Mouse (Mus musculus): ENCODE measurements at regions not wholly inside any gene's neighbourhood (a gene's known extent, or its start where the extent isn't known, plus 50 kb on each side); places are given as distances from the start of the nearest gene placed in this dataset.
A peak's percentile ranks its signal among the peaks of the same experiment; 100 is the strongest.

DNA sequence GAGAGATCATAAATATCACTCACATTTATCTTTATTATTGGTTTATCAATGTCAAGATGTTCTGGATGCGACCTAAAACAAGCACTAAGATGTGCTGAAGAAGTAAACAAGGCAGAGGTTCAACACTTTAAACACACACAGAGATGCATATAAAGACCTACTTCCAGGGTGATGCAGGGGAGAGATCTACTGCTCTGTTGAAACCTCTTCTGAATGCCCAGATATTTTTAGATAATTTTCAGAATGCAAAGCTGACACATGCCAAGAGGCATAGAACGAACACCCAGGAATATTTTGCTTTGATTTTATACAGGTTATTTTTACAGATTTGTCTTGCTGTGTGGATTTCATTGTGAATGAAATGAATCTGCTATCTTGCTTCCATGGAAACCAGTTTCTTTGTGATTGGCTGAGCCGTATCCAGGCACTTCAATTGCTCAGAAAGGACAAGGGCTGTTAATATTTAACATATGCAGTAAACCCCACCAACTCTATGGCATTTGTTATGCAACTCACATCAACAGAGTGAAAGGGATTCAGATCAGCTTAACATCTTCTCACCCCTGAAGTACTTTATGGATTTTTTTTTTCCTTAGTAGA lies 523.2 kb upstream of the Tbl1xr1 start:
- no peak overlapping the region for H3K27ac ChIP-seq (ENCODE audit: low read depth, low read length)
- no peaks in the 10 kb centered on the region for H3K4me1 ChIP-seq (replicated peaks; ENCODE audit: control insufficient read depth, insufficient read depth, low read length)
- ATAC-seq (replicated peaks; ENCODE audit: low FRiP score): peak; percentile 86
- no peak for DNase-seq (ENCODE audit: low spot score)
- H3K27me3 ChIP-seq (ENCODE audit: control insufficient read depth, insufficient read depth, low read length): no peaks in the 10 kb centered on the region
- H3K4me2 ChIP-seq (ENCODE audit: low read depth, low read length, severe bottlenecking): no peak overlapping the region
- no peak overlapping the region for H3K4me3 ChIP-seq (ENCODE audit: low read depth, low read length)
- no peaks in the 10 kb centered on the region for H3K36me3 ChIP-seq (ENCODE audit: control insufficient read depth, insufficient read depth, low read length)
- no peaks in the 10 kb centered on the region for H3K9me3 ChIP-seq (ENCODE audit: control insufficient read depth, low read length)
- 52% methylated on average over 3 of the region's 3 CpGs for WGBS
- H3K9ac ChIP-seq (ENCODE audit: low read length): no peak overlapping the region

DNA sequence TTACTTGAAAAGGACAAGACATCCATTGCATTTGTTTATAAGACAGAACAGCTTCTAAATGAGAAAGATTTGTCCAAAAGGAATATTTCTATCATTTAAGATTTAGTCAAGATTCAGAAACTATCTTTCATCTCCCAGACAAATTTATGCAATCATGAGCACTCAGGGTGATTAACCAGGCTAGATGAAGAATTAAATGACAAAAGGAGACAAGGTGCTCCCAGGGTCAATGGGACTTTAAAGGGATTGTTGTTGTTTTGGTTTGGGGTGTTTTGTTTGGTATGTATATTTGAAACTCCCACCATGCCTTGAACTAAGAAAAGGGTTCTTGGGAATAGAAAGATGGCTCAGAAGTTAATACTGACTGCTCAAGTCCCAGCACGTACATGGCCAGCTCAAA lies 522.6 kb upstream of the Tbl1xr1 start:
- Histone ChIP-seq H3K9ac (ENCODE audit: low read length) (no peak overlapping the region), H3K4me2 (ENCODE audit: low read depth, low read length, severe bottlenecking) (no peak overlapping the region), H3K27me3 (ENCODE audit: control insufficient read depth, insufficient read depth, low read length) (no peaks in the 10 kb centered on the region), H3K9me3 (ENCODE audit: control insufficient read depth, low read length) (no peaks in the 10 kb centered on the region), H3K4me3 (ENCODE audit: low read depth, low read length) (no peak overlapping the region), H3K27ac (ENCODE audit: low read depth, low read length) (no peak overlapping the region), H3K4me1 (replicated peaks; ENCODE audit: control insufficient read depth, insufficient read depth, low read length) (no peaks in the 10 kb centered on the region), H3K36me3 (ENCODE audit: control insufficient read depth, insufficient read depth, low read length) (no peaks in the 10 kb centered on the region)
- WGBS: 45% methylated on average over 1 of the region's 1 CpGs
- ATAC-seq (replicated peaks; ENCODE audit: low FRiP score): peak; percentile 12; the same call in 1 of the 2 replicates
- DNase-seq (ENCODE audit: low spot score): no peak

DNA sequence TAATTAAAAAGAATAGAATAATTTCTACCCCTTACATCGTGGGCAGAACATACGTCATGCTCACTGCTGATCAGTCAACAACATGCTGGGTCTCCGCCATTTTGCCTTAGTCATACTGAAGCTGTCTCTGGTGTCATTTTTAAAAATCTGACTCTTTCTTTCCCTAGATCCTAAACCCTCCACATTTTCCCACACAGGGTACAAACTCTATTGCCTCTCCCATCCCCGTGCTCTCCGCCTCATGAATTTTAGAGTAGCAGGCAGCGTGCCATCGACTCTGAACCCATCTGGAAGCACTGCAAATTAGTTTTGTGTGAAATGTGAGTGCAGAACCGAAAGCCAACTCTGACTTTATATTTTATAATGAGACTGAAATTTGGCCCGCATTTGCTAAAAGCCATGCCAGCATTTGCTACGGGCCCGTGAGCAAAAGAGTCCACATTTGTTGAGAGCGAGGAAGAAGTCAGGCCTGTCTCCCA lies 518.5 kb upstream of the Tbl1xr1 start:
- Histone ChIP-seq H3K4me2 (ENCODE audit: low read depth, low read length, severe bottlenecking) (no peak overlapping the region), H3K4me1 (replicated peaks; ENCODE audit: control insufficient read depth, insufficient read depth, low read length) (no peaks in the 10 kb centered on the region), H3K9me3 (ENCODE audit: control insufficient read depth, low read length) (no peaks in the 10 kb centered on the region), H3K36me3 (ENCODE audit: control insufficient read depth, insufficient read depth, low read length) (no peaks in the 10 kb centered on the region), H3K27me3 (ENCODE audit: control insufficient read depth, insufficient read depth, low read length) (no peaks in the 10 kb centered on the region), H3K4me3 (ENCODE audit: low read depth, low read length) (no peak overlapping the region), H3K27ac (ENCODE audit: low read depth, low read length) (no peak overlapping the region), H3K9ac (ENCODE audit: low read length) (no peak overlapping the region)
- ATAC-seq (replicated peaks; ENCODE audit: low FRiP score) (no peak), DNase-seq (ENCODE audit: low spot score) (no peak)
- WGBS: 90% methylated on average over 12 of the region's 12 CpGs

DNA sequence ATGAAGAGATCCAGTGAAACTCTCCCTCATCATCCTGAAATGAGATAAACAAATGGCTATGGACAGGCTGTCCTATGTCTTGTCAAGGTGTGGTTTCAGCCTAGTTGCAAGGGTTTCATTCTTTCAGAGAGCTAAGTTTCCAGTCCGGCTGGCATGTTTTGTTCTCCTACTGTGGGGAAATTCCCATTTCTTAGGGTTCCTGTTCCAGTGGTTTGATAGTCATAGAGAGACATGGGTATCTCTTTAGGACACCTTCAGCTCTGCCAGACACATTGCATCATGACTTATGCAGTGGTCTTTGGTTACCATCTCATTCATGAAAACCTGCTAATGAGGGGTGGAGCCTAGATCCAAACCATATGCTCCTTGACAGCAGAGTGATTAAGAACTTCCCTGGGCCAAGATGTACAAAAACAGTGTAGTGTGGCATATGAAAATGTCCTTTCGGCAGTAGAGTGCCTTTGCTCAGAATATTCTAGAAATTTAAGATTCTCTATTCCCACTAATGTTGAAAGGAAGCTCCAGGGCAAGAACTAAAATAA lies 513.6 kb upstream of the Tbl1xr1 start:
- no peaks in the 10 kb centered on the region for H3K9me3 ChIP-seq (ENCODE audit: control insufficient read depth, low read length)
- DNase-seq (ENCODE audit: low spot score) (no peak), ATAC-seq (replicated peaks; ENCODE audit: low FRiP score) (no peak)
- H3K27ac ChIP-seq (ENCODE audit: low read depth, low read length): no peak overlapping the region
- H3K4me3 ChIP-seq (ENCODE audit: low read depth, low read length): no peak overlapping the region
- WGBS: 88% methylated on average over 2 of the region's 2 CpGs
- no peaks in the 10 kb centered on the region for H3K36me3 ChIP-seq (ENCODE audit: control insufficient read depth, insufficient read depth, low read length)
- peaks cover 4% of the 10 kb centered on the region for H3K4me1 ChIP-seq (replicated peaks; ENCODE audit: control insufficient read depth, insufficient read depth, low read length)
- H3K27me3 ChIP-seq (ENCODE audit: control insufficient read depth, insufficient read depth, low read length): no peaks in the 10 kb centered on the region
- no peak overlapping the region for H3K9ac ChIP-seq (ENCODE audit: low read length)
- H3K4me2 ChIP-seq (ENCODE audit: low read depth, low read length, severe bottlenecking): no peak overlapping the region

DNA sequence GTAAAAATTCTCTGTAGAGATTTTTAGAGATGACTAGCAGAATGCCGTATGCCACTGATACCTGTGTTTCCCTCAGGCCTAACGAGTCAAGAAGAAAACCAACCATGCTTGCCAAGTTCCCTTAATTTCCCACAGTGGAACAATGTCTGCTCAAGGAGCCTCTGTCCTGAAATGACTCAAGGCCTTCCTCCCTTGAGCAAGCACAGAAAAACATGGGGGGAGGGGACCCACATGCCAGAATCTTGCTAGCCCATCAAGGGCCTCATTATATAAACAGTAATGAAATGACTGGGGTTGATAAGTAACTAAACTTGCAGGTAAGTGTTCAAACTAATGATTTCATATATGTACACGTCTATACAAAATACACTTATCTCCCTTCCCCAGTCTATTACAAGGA lies 513.0 kb upstream of the Tbl1xr1 start:
- Histone ChIP-seq H3K36me3 (ENCODE audit: control insufficient read depth, insufficient read depth, low read length) (no peaks in the 10 kb centered on the region), H3K4me3 (ENCODE audit: low read depth, low read length) (no peak overlapping the region), H3K9ac (ENCODE audit: low read length) (no peak overlapping the region), H3K27me3 (ENCODE audit: control insufficient read depth, insufficient read depth, low read length) (no peaks in the 10 kb centered on the region), H3K9me3 (ENCODE audit: control insufficient read depth, low read length) (no peaks in the 10 kb centered on the region), H3K4me1 (replicated peaks; ENCODE audit: control insufficient read depth, insufficient read depth, low read length) (peaks cover 4% of the 10 kb centered on the region), H3K4me2 (ENCODE audit: low read depth, low read length, severe bottlenecking) (no peak overlapping the region), H3K27ac (ENCODE audit: low read depth, low read length) (no peak overlapping the region)
- WGBS: 54% methylated on average over 3 of the region's 3 CpGs
- ATAC-seq (replicated peaks; ENCODE audit: low FRiP score) (no peak), DNase-seq (ENCODE audit: low spot score) (no peak)

DNA sequence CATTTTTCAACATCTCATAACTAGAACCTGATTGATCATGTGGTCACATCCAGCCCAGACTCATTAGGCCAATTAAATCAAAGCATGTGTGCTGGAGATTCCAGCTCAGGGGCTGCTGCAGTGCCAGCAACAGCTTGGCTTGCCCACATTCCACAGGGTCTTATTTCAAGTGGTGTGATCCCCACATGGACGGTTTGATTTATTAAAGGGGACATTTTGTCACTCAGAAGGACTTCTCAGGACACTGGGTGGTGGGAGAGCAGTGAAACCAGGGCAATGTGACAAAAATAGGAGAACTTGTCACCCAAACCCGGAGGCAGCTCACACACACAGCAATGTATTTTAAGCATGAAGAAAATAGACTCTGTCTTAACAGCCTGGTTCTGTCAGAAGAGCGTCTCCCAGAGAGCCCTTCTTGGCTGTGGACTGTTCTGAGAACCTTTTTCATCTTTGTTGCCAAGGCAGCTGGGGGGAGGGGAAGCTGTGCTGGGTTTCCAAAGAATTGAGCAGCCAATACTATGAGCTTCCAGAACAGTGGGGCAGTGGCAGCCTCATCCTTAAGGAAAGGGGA lies 512.2 kb upstream of the Tbl1xr1 start:
- Histone ChIP-seq H3K27me3 (ENCODE audit: control insufficient read depth, insufficient read depth, low read length) (no peaks in the 10 kb centered on the region), H3K9ac (ENCODE audit: low read length) (no peak overlapping the region), H3K4me2 (ENCODE audit: low read depth, low read length, severe bottlenecking) (no peak overlapping the region), H3K4me1 (replicated peaks; ENCODE audit: control insufficient read depth, insufficient read depth, low read length) (peaks cover 4% of the 10 kb centered on the region), H3K36me3 (ENCODE audit: control insufficient read depth, insufficient read depth, low read length) (no peaks in the 10 kb centered on the region), H3K4me3 (ENCODE audit: low read depth, low read length) (no peak overlapping the region), H3K27ac (ENCODE audit: low read depth, low read length) (no peak overlapping the region), H3K9me3 (ENCODE audit: control insufficient read depth, low read length) (no peaks in the 10 kb centered on the region)
- peak; percentile 83 for ATAC-seq (replicated peaks; ENCODE audit: low FRiP score)
- 22% methylated on average over 3 of the region's 3 CpGs for WGBS
- DNase-seq (ENCODE audit: low spot score): peak; percentile 59

DNA sequence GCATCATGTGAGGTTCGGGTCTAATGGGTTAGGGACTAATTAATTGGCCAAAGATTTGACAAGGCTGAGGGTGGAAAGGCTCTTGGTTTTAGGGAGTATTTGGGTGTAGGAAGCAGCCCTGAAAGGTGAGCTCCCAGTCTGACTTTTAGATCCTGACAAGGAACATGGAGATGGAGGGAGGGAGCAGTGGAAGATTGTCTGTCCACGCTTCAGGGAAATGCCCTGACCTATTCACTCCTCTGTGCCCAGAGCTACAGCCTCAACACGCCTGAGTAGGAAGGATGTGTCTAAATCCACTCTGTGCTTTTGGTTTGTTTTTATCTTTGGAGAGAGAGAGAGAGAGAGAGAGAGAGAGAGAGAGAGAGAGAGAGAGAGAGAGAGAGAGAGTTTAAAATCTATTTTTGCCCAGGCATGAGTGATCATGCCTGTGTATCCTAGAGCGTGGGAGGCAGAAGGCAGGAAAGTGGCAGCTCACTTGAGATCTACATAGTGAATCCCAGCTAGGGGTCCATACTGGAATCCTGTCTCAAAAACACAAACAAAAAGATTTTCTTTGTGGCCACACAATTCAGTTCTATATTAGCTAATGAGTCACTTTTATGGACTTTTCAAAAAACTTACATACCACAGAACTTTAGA lies 511.5 kb upstream of the Tbl1xr1 start:
- DNase-seq (ENCODE audit: low spot score) (no peak), ATAC-seq (replicated peaks; ENCODE audit: low FRiP score) (no peak; the same call in 1 of the 2 replicates)
- no peak overlapping the region for H3K27ac ChIP-seq (ENCODE audit: low read depth, low read length)
- H3K36me3 ChIP-seq (ENCODE audit: control insufficient read depth, insufficient read depth, low read length): no peaks in the 10 kb centered on the region
- no peaks in the 10 kb centered on the region for H3K27me3 ChIP-seq (ENCODE audit: control insufficient read depth, insufficient read depth, low read length)
- 50% methylated on average over 4 of the region's 4 CpGs for whole genome bisulfite sequencing
- no peak overlapping the region for H3K4me2 ChIP-seq (ENCODE audit: low read depth, low read length, severe bottlenecking)
- no peaks in the 10 kb centered on the region for H3K9me3 ChIP-seq (ENCODE audit: control insufficient read depth, low read length)
- no peak overlapping the region for H3K9ac ChIP-seq (ENCODE audit: low read length)
- H3K4me1 ChIP-seq (replicated peaks; ENCODE audit: control insufficient read depth, insufficient read depth, low read length): peaks cover 4% of the 10 kb centered on the region
- no peak overlapping the region for H3K4me3 ChIP-seq (ENCODE audit: low read depth, low read length)

DNA sequence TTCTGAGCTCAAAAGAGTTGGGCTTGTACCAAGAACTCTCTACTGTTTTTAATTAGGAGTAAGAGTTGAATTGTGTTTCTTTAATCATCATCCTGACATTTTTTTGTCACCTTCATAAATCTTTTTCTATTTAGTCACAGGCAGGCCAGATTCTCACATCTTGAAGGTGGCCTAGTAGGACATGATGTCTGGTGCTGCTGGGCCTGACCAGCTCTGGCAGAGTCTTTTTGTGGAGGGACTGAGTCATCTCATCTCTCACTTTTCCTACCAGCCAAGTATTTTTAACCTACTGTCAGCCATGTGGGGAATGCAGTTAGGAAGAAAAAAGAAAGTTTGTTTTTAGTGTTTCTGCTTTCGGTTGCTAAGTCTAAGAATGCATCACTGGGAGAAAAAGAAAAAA lies 506.7 kb upstream of the Tbl1xr1 start:
- WGBS: 90% methylated on average over 1 of the region's 1 CpGs
- Histone ChIP-seq H3K9me3 (ENCODE audit: control insufficient read depth, low read length) (no peaks in the 10 kb centered on the region), H3K4me3 (ENCODE audit: low read depth, low read length) (no peak overlapping the region), H3K36me3 (ENCODE audit: control insufficient read depth, insufficient read depth, low read length) (no peaks in the 10 kb centered on the region), H3K4me2 (ENCODE audit: low read depth, low read length, severe bottlenecking) (no peak overlapping the region), H3K27me3 (ENCODE audit: control insufficient read depth, insufficient read depth, low read length) (no peaks in the 10 kb centered on the region), H3K27ac (ENCODE audit: low read depth, low read length) (no peak overlapping the region), H3K4me1 (replicated peaks; ENCODE audit: control insufficient read depth, insufficient read depth, low read length) (no peaks in the 10 kb centered on the region), H3K9ac (ENCODE audit: low read length) (no peak overlapping the region)
- DNase-seq (ENCODE audit: low spot score) (no peak), ATAC-seq (replicated peaks; ENCODE audit: low FRiP score) (no peak)

Data from forebrain, embryonic 11.5 days (tissue).